Mouse (Mus musculus): ENCODE measurements around the gene Pigs. TPM values are rescaled to one million over a fixed set of nuclear protein-coding genes. Genes with fewer than 3 reads are reported as not detected.

The Pigs gene
- 69.3 and 77.3 TPM in 2 replicates for polyA plus RNA-seq (2012; rRNA removed)

DNA sequence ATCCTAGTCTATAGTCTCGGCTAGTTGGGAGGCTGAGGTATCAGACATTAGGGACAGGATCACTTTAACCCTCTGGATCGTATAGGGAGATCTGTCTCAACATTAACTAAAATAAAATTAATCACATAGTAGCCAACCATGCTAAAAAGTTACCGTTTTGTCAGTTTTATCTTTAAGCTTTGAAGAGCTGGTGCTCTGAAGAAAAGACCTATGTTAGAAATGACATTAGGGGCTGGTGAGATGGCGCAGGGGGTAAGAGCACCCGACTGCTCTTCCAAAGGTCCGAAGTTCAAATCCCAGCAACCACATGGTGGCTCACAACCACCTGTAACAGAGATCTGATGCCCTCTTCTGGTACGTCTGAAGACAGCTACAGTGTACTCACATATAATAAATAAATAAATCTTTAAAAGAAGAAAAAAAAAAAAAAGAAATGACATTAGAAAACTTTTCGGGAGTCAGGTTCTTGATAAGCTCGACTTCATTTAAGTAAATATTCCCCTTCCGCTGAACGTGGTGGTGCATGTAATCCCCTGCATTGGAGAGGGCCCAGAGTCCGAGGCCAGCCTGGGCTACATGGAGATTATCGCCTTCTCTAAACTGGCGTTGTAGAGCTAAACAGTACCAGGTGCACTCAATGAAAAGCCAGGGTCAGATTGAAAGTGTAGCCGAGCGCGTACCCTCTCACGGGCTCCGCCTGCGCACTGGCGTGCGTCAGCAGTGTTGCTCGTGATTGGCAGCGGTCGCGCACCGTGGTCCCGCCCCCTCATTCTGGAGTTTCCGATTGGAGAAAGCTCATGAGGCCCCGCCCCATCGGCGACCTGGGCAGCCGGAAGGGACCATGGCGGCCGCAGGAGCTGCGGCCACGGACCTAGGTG lies at the start of gene Pigs:
TSS of gene Pigs (plus strand) at position 782 of the 878 bp plus-strand sequence.
- 0 out of 2 replicates have a peak, but pooled peaks cover 1% of the 10 kb centered on the region for H3K4me1 ChIP-seq (ENCODE audit: control insufficient read depth, insufficient read depth, low read length)
- peak; percentile 68; the same call in 1 of the 2 replicates for TF ChIP-seq POLR2A (IDR thresholded peaks at IDR 0.05; ENCODE audit: extremely low read depth, insufficient read depth, low read length)
- no peak for TF ChIP-seq CTCF (IDR thresholded peaks at IDR 0.05; ENCODE audit: extremely low read depth, insufficient read depth, low read length)
- peak within 1 kb of the TSS; percentile 43 for H3K4me3 ChIP-seq (ENCODE audit: insufficient read depth, low read length)
- no peak within 1 kb of the TSS for H3K27ac ChIP-seq (ENCODE audit: insufficient read depth, low read length)

DNA sequence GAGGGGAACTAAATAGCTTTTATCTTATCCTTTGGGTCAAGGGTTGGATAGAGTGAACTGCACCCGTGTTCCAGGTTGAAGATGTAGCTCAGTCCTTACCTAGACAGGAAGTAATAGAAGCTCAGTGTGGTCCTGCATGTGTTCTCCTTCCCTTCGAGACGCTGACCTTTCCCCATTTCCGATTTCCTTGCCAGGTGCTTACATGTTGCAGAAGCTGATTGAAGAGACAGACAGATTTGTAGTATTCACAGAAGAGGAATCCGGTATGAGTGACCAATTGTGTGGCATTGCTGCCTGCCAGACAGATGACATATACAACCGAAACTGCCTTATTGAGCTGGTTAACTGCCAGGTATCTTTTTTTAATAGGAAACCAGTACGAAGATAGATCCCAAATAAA lies 49.4 kb upstream of the Pigs start:
- H3K27ac ChIP-seq (ENCODE audit: insufficient read depth, low read length), result no peak overlapping the region
- no peak overlapping the region for H3K4me3 ChIP-seq (ENCODE audit: insufficient read depth, low read length)
- H3K4me1 ChIP-seq (ENCODE audit: control insufficient read depth, insufficient read depth, low read length), result no peaks in the 10 kb centered on the region
- TF ChIP-seq CTCF (IDR thresholded peaks at IDR 0.05; ENCODE audit: extremely low read depth, insufficient read depth, low read length) (no peak), POLR2A (IDR thresholded peaks at IDR 0.05; ENCODE audit: extremely low read depth, insufficient read depth, low read length) (no peak)

DNA sequence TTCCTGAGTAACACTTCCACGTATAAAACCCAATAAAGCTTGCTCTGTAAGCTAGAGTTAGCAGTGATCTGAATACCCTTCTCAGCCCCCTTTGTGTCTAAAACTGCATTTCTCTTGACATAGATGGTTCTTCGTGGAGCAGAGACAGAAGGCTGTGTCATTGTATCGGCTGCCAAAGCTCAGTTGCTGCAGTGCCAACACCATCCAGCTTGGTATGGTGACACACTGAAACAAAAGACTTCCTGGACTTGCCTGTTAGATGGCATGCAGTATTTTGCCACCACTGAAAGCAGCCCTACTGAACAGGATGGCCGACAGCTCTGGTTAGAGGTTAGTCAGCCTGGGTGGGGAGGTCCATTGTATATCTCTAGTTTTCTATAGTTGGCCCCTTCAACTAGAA lies 48.6 kb upstream of the Pigs start:
- no peak for TF ChIP-seq POLR2A (IDR thresholded peaks at IDR 0.05; ENCODE audit: extremely low read depth, insufficient read depth, low read length)
- no peak for TF ChIP-seq CTCF (IDR thresholded peaks at IDR 0.05; ENCODE audit: extremely low read depth, insufficient read depth, low read length)
- no peak overlapping the region for H3K4me3 ChIP-seq (ENCODE audit: insufficient read depth, low read length)
- H3K27ac ChIP-seq (ENCODE audit: insufficient read depth, low read length), result no peak overlapping the region
- no peaks in the 10 kb centered on the region for H3K4me1 ChIP-seq (ENCODE audit: control insufficient read depth, insufficient read depth, low read length)

- TF ChIP-seq CTCF (IDR thresholded peaks at IDR 0.05; ENCODE audit: extremely low read depth, insufficient read depth, low read length) (no peak), POLR2A (IDR thresholded peaks at IDR 0.05; ENCODE audit: extremely low read depth, insufficient read depth, low read length) (no peak)
- Histone ChIP-seq H3K4me1 (ENCODE audit: control insufficient read depth, insufficient read depth, low read length) (peaks cover 2% of the 10 kb centered on the region; the same call in 1 of the 2 replicates), H3K27ac (ENCODE audit: insufficient read depth, low read length) (no peak overlapping the region), H3K4me3 (ENCODE audit: insufficient read depth, low read length) (no peak overlapping the region)
These were observed 39.0 kb upstream of the Pigs start for GRCm38 (mm10) chr11:78289146-78289763.

DNA sequence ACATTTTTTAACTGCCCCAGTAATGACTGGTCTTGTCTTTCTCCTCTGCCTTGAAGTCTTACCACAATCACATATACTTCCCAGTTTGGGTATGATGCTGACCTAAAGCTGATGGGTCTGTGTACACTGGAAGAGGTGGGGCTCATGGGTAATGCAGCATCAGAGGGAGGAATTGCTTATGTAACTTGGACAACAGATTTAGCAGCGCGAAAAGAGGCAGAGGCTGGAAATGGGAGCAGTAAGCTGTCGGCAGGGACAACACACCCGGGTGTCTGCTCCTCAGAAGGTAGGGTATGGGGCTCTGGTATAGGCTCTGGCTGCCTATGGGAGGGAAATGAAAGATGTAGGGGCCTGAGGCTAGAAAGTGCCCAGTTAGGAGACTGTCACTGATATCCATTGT lies 37.6 kb upstream of the Pigs start, which contains the start of gene BC030499:
TSS of gene BC030499 (plus strand) at position 188 of the 400 bp plus-strand sequence.
- no peak within 1 kb of the TSS for H3K27ac ChIP-seq (ENCODE audit: insufficient read depth, low read length)
- TF ChIP-seq POLR2A (IDR thresholded peaks at IDR 0.05; ENCODE audit: extremely low read depth, insufficient read depth, low read length), result peak; percentile 53; the same call in 1 of the 2 replicates
- TF ChIP-seq CTCF (IDR thresholded peaks at IDR 0.05; ENCODE audit: extremely low read depth, insufficient read depth, low read length), result no peak
- H3K4me1 ChIP-seq (ENCODE audit: control insufficient read depth, insufficient read depth, low read length), result peaks cover 2% of the 10 kb centered on the region; the same call in 1 of the 2 replicates
- H3K4me3 ChIP-seq (ENCODE audit: insufficient read depth, low read length), result no peak within 1 kb of the TSS

DNA sequence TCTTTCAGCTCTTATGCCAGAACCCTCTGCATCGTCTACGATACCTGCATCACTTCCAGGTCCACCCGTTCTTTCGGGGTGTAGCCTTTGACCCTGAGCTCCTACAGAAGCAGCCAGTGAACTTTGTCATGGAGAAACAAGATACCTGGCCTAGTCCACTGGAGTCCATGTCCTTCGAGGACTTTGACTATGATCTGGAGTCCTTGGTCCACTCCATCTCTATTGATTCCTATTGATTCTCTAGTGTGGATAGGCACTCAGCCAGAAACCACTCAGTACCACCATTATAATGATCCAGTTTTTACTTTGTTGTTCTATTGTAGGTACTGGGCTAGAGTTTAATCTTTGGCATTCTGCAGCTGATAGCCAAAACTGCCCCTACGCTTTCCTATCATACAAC lies 33.6 kb upstream of the Pigs start:
- TF ChIP-seq CTCF (IDR thresholded peaks at IDR 0.05; ENCODE audit: extremely low read depth, insufficient read depth, low read length), result no peak
- TF ChIP-seq POLR2A (IDR thresholded peaks at IDR 0.05; ENCODE audit: extremely low read depth, insufficient read depth, low read length), result no peak
- no peak overlapping the region for H3K4me3 ChIP-seq (ENCODE audit: insufficient read depth, low read length)
- peaks cover 2% of the 10 kb centered on the region; the same call in 1 of the 2 replicates for H3K4me1 ChIP-seq (ENCODE audit: control insufficient read depth, insufficient read depth, low read length)
- no peak overlapping the region for H3K27ac ChIP-seq (ENCODE audit: insufficient read depth, low read length)

DNA sequence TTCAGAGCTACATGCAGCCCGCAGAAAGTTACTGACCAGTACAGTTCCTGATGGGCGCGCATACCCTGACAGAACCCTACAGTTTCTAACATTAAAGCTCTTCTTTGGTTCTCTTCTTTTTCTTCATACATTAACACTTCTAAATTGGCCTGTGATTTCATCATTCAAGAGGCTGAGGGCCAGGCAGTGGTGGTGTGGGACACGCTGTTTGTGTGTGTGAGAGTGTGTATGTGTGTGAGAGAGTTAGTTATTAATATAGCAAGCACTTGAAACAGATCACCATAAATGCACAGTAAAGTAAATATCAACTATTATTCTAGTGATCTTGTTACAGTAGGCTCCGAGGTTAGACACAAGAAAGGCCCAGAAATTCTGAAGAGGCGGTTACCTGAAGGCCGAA lies 27.3 kb upstream of the Pigs start:
- TF ChIP-seq CTCF (IDR thresholded peaks at IDR 0.05; ENCODE audit: extremely low read depth, insufficient read depth, low read length) (no peak), POLR2A (IDR thresholded peaks at IDR 0.05; ENCODE audit: extremely low read depth, insufficient read depth, low read length) (no peak)
- no peak overlapping the region for H3K27ac ChIP-seq (ENCODE audit: insufficient read depth, low read length)
- H3K4me3 ChIP-seq (ENCODE audit: insufficient read depth, low read length), result peak overlapping the region; percentile 3
- no peaks in the 10 kb centered on the region for H3K4me1 ChIP-seq (ENCODE audit: control insufficient read depth, insufficient read depth, low read length)

DNA sequence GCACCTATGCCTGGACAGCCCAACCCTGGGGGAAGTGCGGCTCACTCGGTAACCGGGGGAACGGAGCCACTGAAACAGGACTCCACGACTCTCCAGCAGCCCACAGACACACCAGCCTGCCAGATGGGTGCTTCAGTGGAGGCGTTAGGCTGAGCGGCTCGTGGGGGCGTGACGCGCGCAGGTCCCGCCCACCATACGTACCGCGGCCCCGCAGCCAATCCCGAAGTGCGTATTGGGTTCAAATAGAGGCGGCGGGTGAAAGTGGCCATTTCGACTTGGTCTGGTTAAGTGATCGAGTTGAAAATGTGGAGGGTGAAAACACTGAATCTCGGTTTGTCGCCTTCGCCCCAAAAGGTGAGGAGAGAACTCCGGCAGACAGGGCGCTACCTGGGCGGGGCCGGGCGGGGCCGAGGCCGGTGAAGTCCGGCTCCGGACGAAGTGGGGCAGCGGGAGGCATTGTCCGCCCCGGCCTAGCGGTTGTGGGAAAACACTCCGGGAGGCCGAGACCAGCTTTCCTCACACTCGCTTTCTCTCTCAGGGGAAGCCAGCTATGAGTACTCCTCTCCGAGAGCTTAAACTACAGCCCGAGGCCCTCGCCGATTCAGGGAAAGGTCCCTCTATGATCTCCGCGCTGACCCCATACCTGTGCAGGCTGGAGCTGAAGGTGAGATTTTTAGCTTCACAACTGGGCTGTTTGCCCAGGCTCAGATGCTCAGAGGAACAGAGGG lies 26.7 kb upstream of the Pigs start, which contains the start of gene Spag5:
TSS of gene Spag5 (plus strand) at position 173 of the 728 bp plus-strand sequence.
- H3K4me3 ChIP-seq (ENCODE audit: insufficient read depth, low read length), result peak within 1 kb of the TSS; percentile 3
- no peak within 1 kb of the TSS for H3K27ac ChIP-seq (ENCODE audit: insufficient read depth, low read length)
- TF ChIP-seq POLR2A (IDR thresholded peaks at IDR 0.05; ENCODE audit: extremely low read depth, insufficient read depth, low read length) (peak; percentile 63; the same call in 1 of the 2 replicates), CTCF (IDR thresholded peaks at IDR 0.05; ENCODE audit: extremely low read depth, insufficient read depth, low read length) (no peak)
- no peaks in the 10 kb centered on the region for H3K4me1 ChIP-seq (ENCODE audit: control insufficient read depth, insufficient read depth, low read length)

- no peak for TF ChIP-seq POLR2A (IDR thresholded peaks at IDR 0.05; ENCODE audit: extremely low read depth, insufficient read depth, low read length)
- no peak for TF ChIP-seq CTCF (IDR thresholded peaks at IDR 0.05; ENCODE audit: extremely low read depth, insufficient read depth, low read length)
- Histone ChIP-seq H3K27ac (ENCODE audit: insufficient read depth, low read length) (no peak overlapping the region), H3K4me3 (ENCODE audit: insufficient read depth, low read length) (no peak overlapping the region), H3K4me1 (ENCODE audit: control insufficient read depth, insufficient read depth, low read length) (no peaks in the 10 kb centered on the region)
These were observed 22.9 kb upstream of the Pigs start for GRCm38 (mm10) chr11:78305272-78305671.

All from cortical plate, adult 2 months (tissue).